Mouse (Mus musculus) stomach, postnatal 0 days (tissue): ENCODE results near the gene Tenm4. TPM values are rescaled to one million over a fixed set of nuclear protein-coding genes. Genes with fewer than 3 reads are reported as not detected.

ENCODE experiments used
- ATAC-seq: fragments of 200-750 bp; cut with Nextera tagmentation; 2 replicates; pipeline ENCODE4 v1.8.0; 2017; ENCODE audit not compliant: low FRiP score, low TSS enrichment
- DNase-seq: peaks from one replicate; pipeline ENCODE4 v3.0.0-alpha.2; 2016; ENCODE audit warnings: low spot score
- H3K27ac ChIP-seq: fragments of 300-500 bp; sonication (generic); replicated peaks from 2 replicates; pipeline ENCODE4 v1.5.1; 2014; ENCODE audit warnings: mild to moderate bottlenecking, control low read depth
- H3K27me3 ChIP-seq: fragments of 300-500 bp; sonication (generic); 2 replicates; pipeline ENCODE4 v1.6.1; 2014; ENCODE audit warnings: low read length; ENCODE audit not compliant: control insufficient read depth, insufficient read depth
- H3K36me3 ChIP-seq: fragments of 300-500 bp; sonication (generic); 2 replicates; pipeline ENCODE4 v1.6.1; 2014; ENCODE audit warnings: low read length, mixed read lengths; ENCODE audit not compliant: control insufficient read depth, insufficient read depth
- H3K4me1 ChIP-seq: fragments of 300-500 bp; sonication (generic); replicated peaks from 2 replicates; pipeline ENCODE4 v1.6.1; 2014; ENCODE audit warnings: antibody characterized with exemption; ENCODE audit not compliant: control insufficient read depth, insufficient read depth
- H3K4me2 ChIP-seq: fragments of 300-500 bp; sonication (generic); replicated peaks from 2 replicates; pipeline ENCODE4 v1.6.1; 2014; ENCODE audit warnings: low read depth, mild to moderate bottlenecking, control low read depth, moderate library complexity
- H3K4me3 ChIP-seq: fragments of 300-500 bp; sonication (generic); 2 replicates; pipeline ENCODE4 v1.5.1; 2014; ENCODE audit warnings: low read depth, low read length, control low read depth
- H3K9ac ChIP-seq: fragments of 300-500 bp; sonication (generic); 2 replicates; pipeline ENCODE4 v1.6.1; 2014; ENCODE audit warnings: mild to moderate bottlenecking, low read length, control low read depth, mixed read lengths
- H3K9me3 ChIP-seq: fragments of 300-500 bp; sonication (generic); 2 replicates; pipeline ENCODE4 v1.6.1; 2016; ENCODE audit warnings: low read length; ENCODE audit not compliant: control insufficient read depth
- CTCF ChIP-seq: IDR thresholded peaks from 2 replicates; pipeline ENCODE4 v1.5.1; 2016; ENCODE audit warnings: antibody characterized with exemption, low read depth, mild to moderate bottlenecking, moderate library complexity
- EP300 ChIP-seq: optimal IDR thresholded peaks from 2 replicates; pipeline ENCODE3; 2016; ENCODE audit warnings: antibody characterized with exemption
- WGBS: fragments of 180-500 bp; shearing (Covaris S2); extraction: QIAGEN DNeasy Blood & Tissue Kit; methylation state at CpG from one replicate; pipeline ENCODE4 v1.1.7; 2014; 5-methylcytosine and 5-hydroxymethylcytosine counted together
- polyA plus RNA-seq: library from polyadenylated mRNA; unstranded; fragments of >200 nt; fragmentation: Nextera tagmentation; extraction: Ambion mirVana; gene quantifications from 2 replicates; pipeline ENCODE4 v1.2.1, GENCODE M21; 2015

Tenm4 gene
- polyA plus RNA-seq, 1 experiment from 2014 or later: 7.2 TPM

- no peak for ATAC-seq
- Histone ChIP-seq H3K4me1 (no peaks in the 10 kb centered on the region), H3K27me3 (no peaks in the 10 kb centered on the region), H3K4me3 (no peak overlapping the region), H3K27ac (no peak overlapping the region), H3K9me3 (no peaks in the 10 kb centered on the region), H3K36me3 (no peaks in the 10 kb centered on the region), H3K9ac (no peak overlapping the region), H3K4me2 (no peak overlapping the region)
- 94% methylated on average over 2 of the region's 2 CpGs for WGBS
- TF ChIP-seq EP300 (no peak), CTCF (no peak)
- no peak for DNase-seq
These were observed 170.4 kb downstream of the Tenm4 start for GRCm38 (mm10) chr7:96341479-96341878.

GRCm38 (mm10) chr7:96342996-96343395 lies 171.9 kb downstream of the Tenm4 start:
- H3K9ac ChIP-seq: no peak overlapping the region
- TF ChIP-seq CTCF (no peak), EP300 (no peak)
- no peak overlapping the region for H3K4me2 ChIP-seq
- ATAC-seq (no peak), DNase-seq (no peak)
- H3K27me3 ChIP-seq: no peaks in the 10 kb centered on the region
- H3K36me3 ChIP-seq: no peaks in the 10 kb centered on the region
- no peak overlapping the region for H3K4me3 ChIP-seq
- H3K9me3 ChIP-seq: no peaks in the 10 kb centered on the region
- no peak overlapping the region for H3K27ac ChIP-seq
- no peaks in the 10 kb centered on the region for H3K4me1 ChIP-seq
- WGBS: 81% methylated on average over 6 of the region's 6 CpGs

GRCm38 (mm10) chr7:96343667-96344066 lies 172.6 kb downstream of the Tenm4 start:
- Histone ChIP-seq H3K4me2 (no peak overlapping the region), H3K36me3 (no peaks in the 10 kb centered on the region), H3K27ac (no peak overlapping the region), H3K9ac (no peak overlapping the region), H3K4me1 (no peaks in the 10 kb centered on the region), H3K9me3 (no peaks in the 10 kb centered on the region), H3K4me3 (no peak overlapping the region), H3K27me3 (no peaks in the 10 kb centered on the region)
- no peak for ATAC-seq
- TF ChIP-seq CTCF: no peak
- TF ChIP-seq EP300: no peak
- WGBS: 83% methylated on average over 2 of the region's 2 CpGs
- DNase-seq: no peak

- ATAC-seq: no peak
- TF ChIP-seq EP300 (no peak), CTCF (no peak)
- Histone ChIP-seq H3K27me3 (no peaks in the 10 kb centered on the region), H3K4me3 (no peak overlapping the region), H3K4me1 (no peaks in the 10 kb centered on the region), H3K9me3 (no peaks in the 10 kb centered on the region), H3K4me2 (no peak overlapping the region), H3K27ac (no peak overlapping the region), H3K36me3 (no peaks in the 10 kb centered on the region), H3K9ac (no peak overlapping the region)
- 74% methylated on average over 8 of the region's 8 CpGs for WGBS
- no peak for DNase-seq
These were observed 181.6 kb downstream of the Tenm4 start for GRCm38 (mm10) chr7:96352671-96353070.

- H3K36me3 ChIP-seq: no peaks in the 10 kb centered on the region
- no peaks in the 10 kb centered on the region for H3K27me3 ChIP-seq
- no peak overlapping the region for H3K27ac ChIP-seq
- no peak overlapping the region for H3K4me2 ChIP-seq
- TF ChIP-seq CTCF (no peak), EP300 (no peak)
- H3K4me3 ChIP-seq: no peak overlapping the region
- H3K4me1 ChIP-seq: no peaks in the 10 kb centered on the region
- no peak overlapping the region for H3K9ac ChIP-seq
- DNase-seq (no peak), ATAC-seq (no peak)
- no peaks in the 10 kb centered on the region for H3K9me3 ChIP-seq
- 43% methylated on average over 3 of the region's 3 CpGs for WGBS
These were observed 185.3 kb downstream of the Tenm4 start for GRCm38 (mm10) chr7:96356285-96356811.

GRCm38 (mm10) chr7:96357550-96357949 lies 186.5 kb downstream of the Tenm4 start:
- no peaks in the 10 kb centered on the region for H3K9me3 ChIP-seq
- 27% methylated on average over 6 of the region's 6 CpGs for WGBS
- no peak overlapping the region for H3K9ac ChIP-seq
- DNase-seq (no peak), ATAC-seq (no peak)
- H3K27me3 ChIP-seq: no peaks in the 10 kb centered on the region
- no peak for TF ChIP-seq EP300
- no peak for TF ChIP-seq CTCF
- no peaks in the 10 kb centered on the region for H3K4me1 ChIP-seq
- H3K27ac ChIP-seq: no peak overlapping the region
- H3K36me3 ChIP-seq: no peaks in the 10 kb centered on the region
- H3K4me3 ChIP-seq: no peak overlapping the region
- no peak overlapping the region for H3K4me2 ChIP-seq
